Mouse (Mus musculus) bone marrow, adult 2 months (tissue): ENCODE data around the gene Poc1a.

ENCODE experiments used
- CTCF ChIP-seq: fragments of 200-500 bp; IDR thresholded peaks from 2 replicates; pipeline ENCODE4 v1.5.1; 2011; ENCODE audit warnings: low read length, control low read depth; ENCODE audit not compliant: control insufficient read depth, insufficient read depth
- POLR2A ChIP-seq: fragments of 200-500 bp; IDR thresholded peaks from 2 replicates; pipeline ENCODE4 v1.6.1; 2011; ENCODE audit warnings: low read depth, mild to moderate bottlenecking, control low read depth, low read length, borderline replicate concordance; ENCODE audit not compliant: control insufficient read depth

GRCm38 (mm10) chr9:106372431-106373412 is 91.9 kb downstream of the Poc1a start:
- TF ChIP-seq CTCF, result no peak
- no peak for TF ChIP-seq POLR2A
